Mouse (Mus musculus): Measurements from ENCODE around the gene Ddx19b. TPM values are rescaled to one million over a fixed set of nuclear protein-coding genes. Genes with fewer than 3 reads are reported as not detected.

Gene Ddx19b
- total RNA-seq, 1 experiment = 25.3 TPM

- in situ Hi-C loops (cut with MboI; ENCODE audit: low sequenced_read_pairs in 2 of 2, unreplicated experiment in 2 of 2) = no loop called here
- no peak overlapping the region for H3K27ac ChIP-seq (ENCODE audit: insufficient read depth, low read depth, low read length, poor library complexity, severe bottlenecking)
These were observed 65.0 kb downstream of the Ddx19b start for GRCm38 (mm10) chr8:110966586-110966985.

GRCm38 (mm10) chr8:110965594-110965993, 66.0 kb downstream of the Ddx19b start:
- DNase-seq (ENCODE audit: low read depth, low spot score) = peak; percentile 20
- Histone ChIP-seq H3K36me3 (ENCODE audit: control insufficient read depth, insufficient read depth, low read length, poor library complexity, severe bottlenecking) (no peaks in the 10 kb centered on the region), H3K27ac (ENCODE audit: insufficient read depth, low read depth, low read length, poor library complexity, severe bottlenecking) (no peak overlapping the region), H3K9me3 (ENCODE audit: control insufficient read depth, insufficient read depth, low read depth, low read length) (no peaks in the 10 kb centered on the region), H3K4me3 (ENCODE audit: insufficient read depth in 1 of 2, low read depth in 1 of 2, low read length in 2 of 2, poor library complexity in 1 of 2, severe bottlenecking in 1 of 2) (no peak overlapping the region), H3K9ac (ENCODE audit: insufficient read depth, low read depth, low read length, poor library complexity, severe bottlenecking) (no peak overlapping the region), H3K4me1 (ENCODE audit: control insufficient read depth in 2 of 2, insufficient read depth in 2 of 2, low read length in 2 of 2, poor library complexity in 1 of 2) (0 out of 4 replicates have a peak, but pooled peaks cover 0 to 2% of the 10 kb centered on the region in 2 experiments)
- in situ Hi-C loops (cut with MboI; ENCODE audit: low sequenced_read_pairs in 2 of 2, unreplicated experiment in 2 of 2) = no loop called here
- TF ChIP-seq HCFC1 (IDR thresholded peaks at IDR 0.05; ENCODE audit: borderline replicate concordance, insufficient read depth, low read length) (no peak), MAFK (IDR thresholded peaks at IDR 0.05; ENCODE audit: insufficient read depth, low read depth, low read length) (no peak), CHD2 (IDR thresholded peaks at IDR 0.05; ENCODE audit: low read depth, low read length) (no peak), ZNF384 (IDR thresholded peaks at IDR 0.05; ENCODE audit: low read depth, low read length) (no peak), ZC3H11A (IDR thresholded peaks at IDR 0.05; ENCODE audit: borderline replicate concordance, low read depth, low read length) (no peak)

More at GRCm38 (mm10) chr8:110966586-110966985, 65.0 kb downstream of the Ddx19b start:
- H3K4me3 ChIP-seq (ENCODE audit: insufficient read depth in 1 of 2, low read depth in 1 of 2, low read length in 2 of 2, poor library complexity in 1 of 2, severe bottlenecking in 1 of 2) = no peak overlapping the region
- TF ChIP-seq HCFC1 (IDR thresholded peaks at IDR 0.05; ENCODE audit: borderline replicate concordance, insufficient read depth, low read length) = no peak
- H3K9ac ChIP-seq (ENCODE audit: insufficient read depth, low read depth, low read length, poor library complexity, severe bottlenecking) = no peak overlapping the region
- H3K4me1 ChIP-seq (ENCODE audit: control insufficient read depth in 2 of 2, insufficient read depth in 2 of 2, low read length in 2 of 2, poor library complexity in 1 of 2) = 0 out of 4 replicates have a peak, but pooled peaks cover 0 to 2% of the 10 kb centered on the region in 2 experiments
- no peaks in the 10 kb centered on the region for H3K9me3 ChIP-seq (ENCODE audit: control insufficient read depth, insufficient read depth, low read depth, low read length)
- no peak for DNase-seq (ENCODE audit: low read depth, low spot score)
- H3K36me3 ChIP-seq (ENCODE audit: control insufficient read depth, insufficient read depth, low read length, poor library complexity, severe bottlenecking) = no peaks in the 10 kb centered on the region

- Histone ChIP-seq H3K9ac (ENCODE audit: insufficient read depth, low read depth, low read length, poor library complexity, severe bottlenecking) (no peak overlapping the region), H3K36me3 (ENCODE audit: control insufficient read depth, insufficient read depth, low read length, poor library complexity, severe bottlenecking) (no peaks in the 10 kb centered on the region), H3K9me3 (ENCODE audit: control insufficient read depth, insufficient read depth, low read depth, low read length) (no peaks in the 10 kb centered on the region), H3K4me3 (ENCODE audit: insufficient read depth in 1 of 2, low read depth in 1 of 2, low read length in 2 of 2, poor library complexity in 1 of 2, severe bottlenecking in 1 of 2) (no peak overlapping the region), H3K27ac (ENCODE audit: insufficient read depth, low read depth, low read length, poor library complexity, severe bottlenecking) (no peak overlapping the region), H3K4me1 (ENCODE audit: control insufficient read depth in 2 of 2, insufficient read depth in 2 of 2, low read length in 2 of 2, poor library complexity in 1 of 2) (0 out of 4 replicates have a peak, but pooled peaks cover 0 to 2% of the 10 kb centered on the region in 2 experiments)
- no peak for DNase-seq (ENCODE audit: low read depth, low spot score)
- in situ Hi-C loops (cut with MboI; ENCODE audit: low sequenced_read_pairs in 2 of 2, unreplicated experiment in 2 of 2) = no loop called here
- TF ChIP-seq ZC3H11A (IDR thresholded peaks at IDR 0.05; ENCODE audit: borderline replicate concordance, low read depth, low read length) (no peak), CHD2 (IDR thresholded peaks at IDR 0.05; ENCODE audit: low read depth, low read length) (no peak)
These were observed 66.9 kb downstream of the Ddx19b start for GRCm38 (mm10) chr8:110964666-110965065.

- no peak overlapping the region for H3K9ac ChIP-seq (ENCODE audit: insufficient read depth, low read depth, low read length, poor library complexity, severe bottlenecking)
- peaks cover 0 to 3% of the 10 kb centered on the region in 2 experiments; a peak in 1 of 4 replicates for H3K4me1 ChIP-seq (ENCODE audit: control insufficient read depth in 2 of 2, insufficient read depth in 2 of 2, low read length in 2 of 2, poor library complexity in 1 of 2)
- no peaks in the 10 kb centered on the region for H3K9me3 ChIP-seq (ENCODE audit: control insufficient read depth, insufficient read depth, low read depth, low read length)
- no peak overlapping the region for H3K27ac ChIP-seq (ENCODE audit: insufficient read depth, low read depth, low read length, poor library complexity, severe bottlenecking)
- H3K36me3 ChIP-seq (ENCODE audit: control insufficient read depth, insufficient read depth, low read length, poor library complexity, severe bottlenecking) = 0 out of 2 replicates have a peak, but pooled peaks cover 1% of the 10 kb centered on the region
- TF ChIP-seq CHD2 (IDR thresholded peaks at IDR 0.05; ENCODE audit: low read depth, low read length) (no peak), HCFC1 (IDR thresholded peaks at IDR 0.05; ENCODE audit: borderline replicate concordance, insufficient read depth, low read length) (no peak), ZC3H11A (IDR thresholded peaks at IDR 0.05; ENCODE audit: borderline replicate concordance, low read depth, low read length) (no peak), MAFK (IDR thresholded peaks at IDR 0.05; ENCODE audit: insufficient read depth, low read depth, low read length) (no peak)
- in situ Hi-C loops (cut with MboI; ENCODE audit: low sequenced_read_pairs in 2 of 2, unreplicated experiment in 2 of 2) = no loop called here
- no peak for DNase-seq (ENCODE audit: low read depth, low spot score)
- H3K4me3 ChIP-seq (ENCODE audit: insufficient read depth in 1 of 2, low read depth in 1 of 2, low read length in 2 of 2, poor library complexity in 1 of 2, severe bottlenecking in 1 of 2) = no peak overlapping the region
These were observed 68.5 kb downstream of the Ddx19b start for GRCm38 (mm10) chr8:110963051-110963450.

- DNase-seq (ENCODE audit: low read depth, low spot score) = no peak
- no peak overlapping the region for H3K4me3 ChIP-seq (ENCODE audit: insufficient read depth in 1 of 2, low read depth in 1 of 2, low read length in 2 of 2, poor library complexity in 1 of 2, severe bottlenecking in 1 of 2)
- H3K4me1 ChIP-seq (ENCODE audit: control insufficient read depth in 2 of 2, insufficient read depth in 2 of 2, low read length in 2 of 2, poor library complexity in 1 of 2) = peaks cover 0 to 8% of the 10 kb centered on the region in 2 experiments; a peak in 2 of 4 replicates
- H3K27ac ChIP-seq (ENCODE audit: insufficient read depth, low read depth, low read length, poor library complexity, severe bottlenecking) = no peak overlapping the region
- H3K9me3 ChIP-seq (ENCODE audit: control insufficient read depth, insufficient read depth, low read depth, low read length) = no peaks in the 10 kb centered on the region
- no peak overlapping the region for H3K9ac ChIP-seq (ENCODE audit: insufficient read depth, low read depth, low read length, poor library complexity, severe bottlenecking)
- no peak for TF ChIP-seq MAFK (IDR thresholded peaks at IDR 0.05; ENCODE audit: insufficient read depth, low read depth, low read length)
- TF ChIP-seq HCFC1 (IDR thresholded peaks at IDR 0.05; ENCODE audit: borderline replicate concordance, insufficient read depth, low read length) = no peak
- TF ChIP-seq CHD2 (IDR thresholded peaks at IDR 0.05; ENCODE audit: low read depth, low read length) = no peak
- no peak for TF ChIP-seq ZNF384 (IDR thresholded peaks at IDR 0.05; ENCODE audit: low read depth, low read length)
- TF ChIP-seq ZC3H11A (IDR thresholded peaks at IDR 0.05; ENCODE audit: borderline replicate concordance, low read depth, low read length) = no peak
- in situ Hi-C loops (cut with MboI; ENCODE audit: low sequenced_read_pairs in 2 of 2, unreplicated experiment in 2 of 2) = no loop called here
- H3K36me3 ChIP-seq (ENCODE audit: control insufficient read depth, insufficient read depth, low read length, poor library complexity, severe bottlenecking) = peaks cover 5% of the 10 kb centered on the region; the same call in 1 of the 2 replicates
These were observed 71.6 kb downstream of the Ddx19b start for GRCm38 (mm10) chr8:110959906-110960305.
